Mouse (Mus musculus): Measurements from ENCODE around the gene Gcnt2.

- TF ChIP-seq CTCF (IDR thresholded peaks at IDR 0.05; ENCODE audit: low read depth) (no peak), EP300 (IDR thresholded peaks at IDR 0.05; ENCODE audit: low read depth) (no peak)
These were observed 64.3 kb downstream of the Gcnt2 start for GRCm38 (mm10) chr13:40923756-40924315.

All from liver, postnatal 0 days (tissue).